Mouse (Mus musculus) cortical plate, adult 2 months (tissue): ENCODE results near the gene Wdpcp.

Experiments used
- CTCF ChIP-seq: fragments of 200-500 bp; IDR thresholded peaks from 2 replicates; pipeline ENCODE4 v1.5.1; 2011; ENCODE audit warnings: mild to moderate bottlenecking, control low read depth, low read length; ENCODE audit not compliant: insufficient read depth; ENCODE audit errors: extremely low read depth
- POLR2A ChIP-seq: fragments of 200-500 bp; IDR thresholded peaks from 2 replicates; pipeline ENCODE4 v1.6.1; 2011; ENCODE audit warnings: mild to moderate bottlenecking, low read length, control low read depth; ENCODE audit not compliant: insufficient read depth; ENCODE audit errors: extremely low read depth

- TF ChIP-seq CTCF = no peak
- no peak for TF ChIP-seq POLR2A
Measured at GRCm38 (mm10) chr11:21922531-21922930, 350.5 kb downstream of the Wdpcp start.
